Mouse (Mus musculus) spleen, adult 2 months (tissue): ENCODE results near the gene Parp16. TPM values are rescaled to one million over a fixed set of nuclear protein-coding genes. Genes with fewer than 3 reads are reported as not detected.

Experiments used
- DNase-seq, 2 experiments: peaks; one replicate each; pipeline versions ENCODE4 v3.0.0 to v3.0.0-alpha.2; 2012 to 2021; ENCODE audit warnings: low spot score in 2 of 2, low read depth in 1 of 2
- H3K27ac ChIP-seq: fragments of 200-500 bp; 2 replicates; pipeline ENCODE4 v1.5.1; 2012; ENCODE audit warnings: low read length, inconsistent platforms; ENCODE audit not compliant: insufficient read depth
- H3K27me3 ChIP-seq: fragments of 200-500 bp; 2 replicates; pipeline ENCODE4 v1.6.1; 2012; ENCODE audit warnings: mild to moderate bottlenecking, moderate library complexity, low read length, inconsistent platforms; ENCODE audit not compliant: control insufficient read depth, insufficient read depth
- H3K36me3 ChIP-seq: fragments of 200-500 bp; 2 replicates; pipeline ENCODE4 v1.6.1; 2012; ENCODE audit warnings: mild to moderate bottlenecking, low read length, inconsistent platforms; ENCODE audit not compliant: control insufficient read depth, insufficient read depth
- H3K4me1 ChIP-seq: fragments of 200-500 bp; 2 replicates; pipeline ENCODE4 v1.6.1; 2011; ENCODE audit warnings: inconsistent platforms; ENCODE audit not compliant: control insufficient read depth, insufficient read depth, insufficient read length
- H3K4me3 ChIP-seq: fragments of 200-500 bp; 2 replicates; pipeline ENCODE4 v1.5.1; 2011; ENCODE audit warnings: mild to moderate bottlenecking, inconsistent platforms; ENCODE audit not compliant: insufficient read depth, insufficient read length; ENCODE audit errors: extremely low read depth
- CTCF ChIP-seq: fragments of 200-500 bp; IDR thresholded peaks from 2 replicates; pipeline ENCODE4 v1.5.1; 2011; ENCODE audit warnings: mild to moderate bottlenecking, inconsistent platforms; ENCODE audit not compliant: insufficient read depth, insufficient read length, insufficient replicate concordance; ENCODE audit errors: extremely low read depth
- POLR2A ChIP-seq: fragments of 200-500 bp; IDR thresholded peaks from 2 replicates; pipeline ENCODE4 v1.6.1; 2011; ENCODE audit warnings: low read depth, low read length, inconsistent platforms
- WGBS: fragments of 180-500 bp; shearing (Covaris S2); methylation state at CpG from one replicate; pipeline ENCODE4 v1.1.7; 2018; 5-methylcytosine and 5-hydroxymethylcytosine counted together
- polyA plus RNA-seq: library from polyadenylated mRNA; depleted of rRNA; stranded (reverse); fragments of >200 nt; gene quantifications from 2 replicates; pipeline ENCODE4 v1.2.3, GENCODE M21; 2012

Gene Parp16
- polyA plus RNA-seq, 1 experiment, result 7.4 TPM

- H3K4me3 ChIP-seq, result no peak overlapping the region
- no peak overlapping the region for H3K27ac ChIP-seq
- no peaks in the 10 kb centered on the region for H3K4me1 ChIP-seq
- TF ChIP-seq CTCF (no peak), POLR2A (no peak)
- no peaks in the 10 kb centered on the region for H3K36me3 ChIP-seq
- DNase-seq, result no peak
- WGBS, result 88% methylated on average over 3 of the region's 3 CpGs
- H3K27me3 ChIP-seq, result no peaks in the 10 kb centered on the region
These were observed 45.4 kb downstream of the Parp16 start for GRCm38 (mm10) chr9:65240587-65240986.

GRCm38 (mm10) chr9:65241973-65242372 is 46.8 kb downstream of the Parp16 start:
- H3K27ac ChIP-seq, result no peak overlapping the region
- TF ChIP-seq POLR2A (no peak), CTCF (no peak)
- no peak overlapping the region for H3K4me3 ChIP-seq
- H3K4me1 ChIP-seq, result no peaks in the 10 kb centered on the region
- WGBS, result 59% methylated on average over 5 of the region's 5 CpGs
- H3K36me3 ChIP-seq, result no peaks in the 10 kb centered on the region
- DNase-seq, result no peak
- H3K27me3 ChIP-seq, result no peaks in the 10 kb centered on the region

GRCm38 (mm10) chr9:65243249-65243648 is 48.1 kb downstream of the Parp16 start:
- no peaks in the 10 kb centered on the region for H3K27me3 ChIP-seq
- DNase-seq, result no peak
- H3K4me3 ChIP-seq, result no peak overlapping the region
- H3K4me1 ChIP-seq, result no peaks in the 10 kb centered on the region
- WGBS, result 82% methylated on average over 4 of the region's 4 CpGs
- TF ChIP-seq POLR2A, result no peak
- TF ChIP-seq CTCF, result no peak
- H3K36me3 ChIP-seq, result no peaks in the 10 kb centered on the region
- H3K27ac ChIP-seq, result no peak overlapping the region

DNA sequence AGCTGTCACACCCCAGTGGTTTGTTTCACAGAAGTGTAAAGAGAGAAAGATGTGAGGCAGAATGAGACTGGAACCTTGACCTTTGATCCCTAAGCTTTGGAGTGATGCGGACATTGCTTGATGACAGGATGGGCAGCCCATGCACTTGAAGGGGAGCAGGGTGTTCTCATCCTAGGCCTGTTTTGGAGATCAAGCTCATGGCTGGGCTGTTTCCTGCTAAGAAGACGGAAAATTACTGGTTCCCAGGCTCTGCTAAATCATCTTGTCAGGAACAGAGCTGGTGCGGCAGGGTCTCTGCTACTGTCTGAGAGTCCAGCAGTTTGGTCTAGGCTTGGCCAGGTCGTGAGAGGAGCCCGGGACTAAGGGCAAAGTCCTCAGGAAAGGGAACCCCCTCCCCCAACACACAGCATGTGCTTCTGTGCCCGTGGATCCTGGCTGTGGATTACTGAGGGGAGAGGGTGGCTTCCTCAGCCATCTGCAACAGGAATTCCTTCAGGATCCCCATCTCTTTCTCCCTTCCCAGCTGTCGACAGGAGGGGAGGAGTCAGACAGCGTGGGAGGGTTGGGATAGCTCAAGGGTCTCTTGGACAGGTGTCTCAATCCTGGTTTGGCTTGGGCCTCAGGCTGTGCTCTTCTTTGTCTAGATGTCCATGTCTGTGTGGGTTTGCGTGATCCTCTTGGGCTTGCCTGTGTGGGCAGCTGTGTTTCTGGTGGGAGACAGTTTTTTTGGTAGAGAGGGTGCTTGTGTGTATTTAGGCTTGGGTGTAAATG is 49.1 kb downstream of the Parp16 start:
- Histone ChIP-seq H3K4me1 (no peaks in the 10 kb centered on the region), H3K27ac (no peak overlapping the region), H3K27me3 (no peaks in the 10 kb centered on the region), H3K4me3 (no peak overlapping the region), H3K36me3 (no peaks in the 10 kb centered on the region)
- 67% methylated on average over 9 of the region's 9 CpGs for WGBS
- no peak for DNase-seq
- no peak for TF ChIP-seq POLR2A
- no peak for TF ChIP-seq CTCF

DNA sequence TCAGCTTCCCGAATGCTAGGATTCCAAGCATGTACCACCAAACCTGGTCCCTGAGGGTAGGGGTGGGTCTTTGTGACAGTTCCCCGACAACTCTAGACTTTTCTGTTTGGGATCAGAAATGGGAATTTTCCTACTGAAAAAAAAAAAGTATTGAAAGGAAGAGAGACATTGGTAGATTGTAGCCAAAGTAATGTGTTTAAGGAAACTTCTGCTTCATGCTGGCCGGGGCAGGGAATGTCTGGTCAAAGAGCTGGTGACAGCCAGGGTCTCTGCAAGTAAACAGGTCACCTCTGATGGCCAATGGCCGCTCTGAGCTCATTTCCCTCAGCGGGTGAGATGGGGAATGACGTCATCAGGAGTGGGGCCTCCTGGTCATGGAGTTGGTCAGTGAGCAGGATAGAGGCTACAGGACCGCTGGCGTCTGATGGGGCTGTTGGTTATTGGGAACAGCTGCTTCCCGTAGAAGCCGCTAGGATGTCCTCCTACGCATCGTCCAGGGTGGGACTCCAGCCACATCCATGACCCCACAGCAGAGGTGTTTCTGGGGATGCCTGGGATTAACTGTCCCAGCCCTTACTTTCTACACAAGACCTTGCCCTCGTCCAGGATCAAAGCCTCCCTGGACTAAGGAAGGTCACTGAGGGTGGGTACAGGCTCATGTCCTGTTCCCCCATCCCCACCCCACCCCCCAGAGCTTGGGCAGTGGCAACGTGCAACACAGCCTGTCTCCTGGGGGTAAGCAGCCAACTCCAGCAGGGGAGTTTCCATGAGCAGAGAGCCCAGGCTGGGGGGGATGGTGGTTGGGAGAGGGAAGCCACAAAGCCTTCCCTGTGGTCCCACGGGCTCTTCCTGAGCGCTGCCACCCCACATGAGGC is 52.6 kb downstream of the Parp16 start:
- TF ChIP-seq POLR2A, result no peak
- TF ChIP-seq CTCF, result no peak
- H3K36me3 ChIP-seq, result no peaks in the 10 kb centered on the region
- H3K27ac ChIP-seq, result no peak overlapping the region
- DNase-seq, result no peak
- H3K4me1 ChIP-seq, result no peaks in the 10 kb centered on the region
- H3K4me3 ChIP-seq, result no peak overlapping the region
- no peaks in the 10 kb centered on the region for H3K27me3 ChIP-seq
- 74% methylated on average over 16 of the region's 16 CpGs for WGBS

GRCm38 (mm10) chr9:65248377-65248690 is 53.2 kb downstream of the Parp16 start:
- DNase-seq, result no peak
- WGBS, result 69% methylated on average over 5 of the region's 5 CpGs
- H3K27me3 ChIP-seq, result no peaks in the 10 kb centered on the region

GRCm38 (mm10) chr9:65252026-65252425 is 56.9 kb downstream of the Parp16 start:
- H3K36me3 ChIP-seq, result no peaks in the 10 kb centered on the region
- TF ChIP-seq POLR2A, result no peak
- no peak for TF ChIP-seq CTCF
- no peaks in the 10 kb centered on the region for H3K4me1 ChIP-seq

More at GRCm38 (mm10) chr9:65248377-65248690, 53.2 kb downstream of the Parp16 start:
- Histone ChIP-seq H3K36me3 (no peaks in the 10 kb centered on the region), H3K4me3 (no peak overlapping the region), H3K4me1 (no peaks in the 10 kb centered on the region), H3K27ac (no peak overlapping the region)
- TF ChIP-seq CTCF, result no peak
- no peak for TF ChIP-seq POLR2A

More at GRCm38 (mm10) chr9:65252026-65252425, 56.9 kb downstream of the Parp16 start:
- Histone ChIP-seq H3K27ac (no peak overlapping the region), H3K27me3 (no peaks in the 10 kb centered on the region), H3K4me3 (no peak overlapping the region)
- 92% methylated on average over 3 of the region's 3 CpGs for WGBS
- no peak for DNase-seq
